Mouse (Mus musculus): Measurements from ENCODE around the gene Usp32. TPM values are rescaled to one million over a fixed set of nuclear protein-coding genes. Genes with fewer than 3 reads are reported as not detected.

Usp32 gene
- total RNA-seq, 2 experiments from 2014 or later = 25.3 to 29.1 TPM

GRCm38 (mm10) chr11:85123267-85123992 is 16.5 kb downstream of the Usp32 start:
- no peak for DNase-seq

- DNase-seq = no peak
These were observed 17.9 kb downstream of the Usp32 start for GRCm38 (mm10) chr11:85122073-85122472.

GRCm38 (mm10) chr11:85117160-85117559 is 22.8 kb downstream of the Usp32 start:
- DNase-seq = no peak

DNA sequence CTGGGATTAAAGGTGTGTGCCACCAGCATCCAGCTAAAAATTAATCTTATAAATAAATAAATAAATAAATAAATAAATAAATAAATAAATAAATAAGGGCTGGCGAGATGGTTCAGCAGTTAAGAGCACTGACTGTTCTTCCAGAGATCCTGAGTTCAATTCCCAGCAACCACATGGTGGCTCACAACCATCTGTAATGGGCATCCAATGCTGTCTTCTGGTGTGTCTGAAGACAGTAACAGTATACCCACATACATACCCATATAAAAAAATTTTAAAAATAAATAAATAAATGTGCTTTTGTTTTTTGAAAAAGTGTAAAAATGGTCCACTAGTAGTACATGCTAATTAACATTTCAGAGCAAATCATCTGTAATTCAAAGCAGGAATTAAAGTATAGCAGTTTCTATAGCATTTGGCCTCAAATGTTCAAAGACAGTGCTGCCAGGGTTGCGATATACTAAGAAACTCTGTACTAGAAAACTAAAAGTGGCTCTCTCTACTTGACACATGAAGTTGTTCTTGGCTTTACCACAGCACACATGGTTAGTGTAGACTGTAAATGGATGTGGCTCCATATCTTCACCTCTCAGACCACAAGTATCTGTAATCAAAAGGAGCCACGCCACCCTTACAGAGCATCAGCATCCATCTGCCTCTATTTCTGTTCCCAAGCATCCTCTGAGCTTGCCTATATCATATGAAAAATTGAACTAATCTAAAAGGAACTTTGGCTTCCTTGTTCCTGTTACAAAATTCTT is 23.7 kb downstream of the Usp32 start:
- no peak for DNase-seq

- no peak for DNase-seq
These were observed 30.0 kb downstream of the Usp32 start for GRCm38 (mm10) chr11:85109957-85110356.

DNA sequence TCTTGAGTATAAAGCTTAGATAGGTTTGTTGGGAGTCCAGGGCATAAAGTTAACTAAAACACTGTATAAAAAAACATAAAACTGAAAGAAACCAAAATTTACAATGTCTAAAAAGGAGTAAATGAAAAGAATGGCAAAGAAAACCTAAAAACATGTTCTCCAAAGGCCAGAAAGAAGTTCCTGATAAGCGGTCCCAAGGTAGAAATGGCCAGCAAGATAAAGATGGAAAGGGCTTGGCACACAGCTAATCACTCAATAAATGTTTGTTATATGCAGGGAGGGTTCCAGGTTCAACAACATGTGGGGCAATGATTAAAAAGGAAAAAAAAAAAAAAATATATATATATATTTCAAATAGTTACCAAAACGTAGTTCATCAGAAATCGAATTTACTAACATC is 32.7 kb downstream of the Usp32 start:
- DNase-seq = no peak

- DNase-seq = no peak
These were observed 34.1 kb downstream of the Usp32 start for GRCm38 (mm10) chr11:85105836-85106235.

- no peak for DNase-seq
These were observed 36.2 kb downstream of the Usp32 start for GRCm38 (mm10) chr11:85103763-85104162.

DNA sequence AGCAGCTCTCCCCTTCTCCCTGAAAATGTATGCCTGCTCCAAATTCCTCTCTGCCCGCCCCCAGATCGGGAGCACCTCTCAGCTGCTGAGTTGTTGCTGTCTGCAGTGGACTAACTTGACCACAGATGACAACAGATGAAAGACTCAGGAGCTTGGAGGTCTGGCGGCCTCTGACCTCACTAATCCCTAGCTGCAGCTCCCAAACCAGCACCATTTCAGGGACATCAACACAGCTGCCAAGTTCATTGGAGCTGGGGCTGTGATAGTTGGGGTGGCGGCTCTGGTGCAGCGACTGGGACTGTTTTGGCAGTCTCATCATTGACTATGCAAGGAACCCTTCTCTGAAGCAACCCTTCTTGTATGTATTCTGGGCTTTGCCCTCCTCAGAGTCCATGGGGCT is 44.8 kb downstream of the Usp32 start:
- peak; percentile 32 for DNase-seq

GRCm38 (mm10) chr11:85086253-85086652 is 53.7 kb downstream of the Usp32 start:
- no peak for DNase-seq

DNA sequence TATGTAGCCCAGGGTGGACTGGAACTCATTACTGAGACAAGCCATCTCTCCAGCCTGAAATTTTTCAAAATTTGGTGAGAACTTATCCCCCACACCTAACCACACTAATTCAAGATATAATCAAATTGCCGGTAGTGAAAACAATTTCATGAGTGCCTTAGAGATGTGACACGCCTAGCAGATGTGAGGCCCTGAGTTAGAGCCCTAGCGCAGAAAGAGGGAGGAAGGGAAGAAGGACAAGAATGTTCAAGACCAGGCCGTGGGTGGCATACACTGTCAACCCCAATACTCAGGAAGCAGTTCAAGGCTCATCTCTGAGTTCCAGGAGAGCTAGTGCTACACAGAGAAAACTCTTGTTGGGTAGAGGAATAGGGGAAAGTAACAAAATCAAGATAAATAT is 72.1 kb downstream of the Usp32 start:
- DNase-seq = no peak

DNA sequence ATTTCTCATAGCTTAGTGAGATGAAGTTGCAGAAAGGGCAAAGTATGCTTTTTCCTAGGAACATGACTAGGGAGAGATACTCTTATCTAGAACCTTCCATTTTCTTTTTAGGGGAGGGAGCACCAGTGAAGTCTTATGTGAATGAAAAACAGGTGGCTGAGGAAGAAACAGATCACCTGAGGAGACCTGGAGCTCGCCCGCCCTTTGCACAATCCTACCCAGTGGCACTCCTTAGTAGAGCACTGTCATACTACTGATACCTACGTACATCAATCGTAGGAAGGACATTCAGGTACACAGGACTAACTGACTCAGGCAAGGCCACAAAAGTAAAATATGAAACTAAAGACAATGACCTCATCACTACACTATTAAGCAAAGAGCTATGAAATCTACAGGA is 81.4 kb downstream of the Usp32 start:
- DNase-seq = no peak

- DNase-seq = no peak
These were observed 82.4 kb downstream of the Usp32 start for GRCm38 (mm10) chr11:85057544-85057943.

DNA sequence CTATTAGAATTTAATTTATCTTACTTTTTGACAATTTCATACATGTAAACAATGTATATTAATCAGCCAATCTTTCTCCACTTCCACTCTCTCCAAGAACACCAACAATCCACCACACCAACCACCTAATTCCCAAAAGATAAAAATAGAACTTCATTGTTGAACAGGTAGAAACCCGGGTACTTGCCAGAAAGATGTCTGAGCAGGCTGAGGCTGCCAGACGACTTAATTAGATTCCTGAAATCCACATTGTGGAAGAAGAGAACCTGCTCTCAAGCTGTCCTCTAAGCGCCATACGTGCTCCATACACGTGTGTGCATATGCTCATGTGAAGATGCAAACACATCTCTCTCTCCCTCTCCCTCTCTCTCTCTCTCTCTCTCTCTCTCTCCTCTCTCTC is 83.1 kb downstream of the Usp32 start:
- no peak for DNase-seq

DNA sequence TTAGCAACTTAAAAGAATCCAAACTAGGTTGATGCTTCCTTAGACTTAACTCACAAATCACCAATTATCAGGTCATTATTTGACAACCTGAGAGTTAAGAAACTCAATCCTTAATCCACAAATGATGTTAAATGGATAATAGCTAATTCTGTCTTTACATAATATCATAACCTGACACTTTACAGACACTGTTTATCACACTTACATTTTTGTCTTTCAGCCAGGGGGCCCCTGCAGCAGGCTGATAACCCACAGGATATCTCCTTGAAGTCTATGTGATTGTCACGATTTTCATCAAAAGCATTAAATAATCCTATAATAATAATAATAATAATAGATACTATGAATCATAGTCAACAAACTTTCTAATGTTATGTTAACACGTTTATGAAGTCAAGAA is 84.4 kb downstream of the Usp32 start:
- no peak for DNase-seq

DNA sequence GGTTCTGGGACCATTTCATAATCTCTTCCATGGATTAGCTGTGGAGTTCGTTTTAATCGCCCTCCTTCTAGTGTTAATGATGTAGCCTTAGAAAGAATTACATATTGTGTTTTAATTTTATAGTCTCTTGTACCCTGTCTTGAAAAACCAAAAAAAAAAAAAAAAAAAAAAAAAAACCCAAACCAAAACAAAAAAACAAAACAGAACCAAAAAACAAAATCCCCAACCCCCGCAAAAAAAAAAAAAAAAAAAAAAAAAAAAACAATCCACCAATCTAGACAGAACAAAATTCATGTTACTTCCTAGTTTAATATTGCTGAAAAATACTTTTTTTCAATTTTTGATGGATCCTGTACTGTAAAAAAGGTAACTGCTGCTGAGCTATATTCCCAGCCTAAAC is 100.7 kb downstream of the Usp32 start:
- no peak for DNase-seq

DNA sequence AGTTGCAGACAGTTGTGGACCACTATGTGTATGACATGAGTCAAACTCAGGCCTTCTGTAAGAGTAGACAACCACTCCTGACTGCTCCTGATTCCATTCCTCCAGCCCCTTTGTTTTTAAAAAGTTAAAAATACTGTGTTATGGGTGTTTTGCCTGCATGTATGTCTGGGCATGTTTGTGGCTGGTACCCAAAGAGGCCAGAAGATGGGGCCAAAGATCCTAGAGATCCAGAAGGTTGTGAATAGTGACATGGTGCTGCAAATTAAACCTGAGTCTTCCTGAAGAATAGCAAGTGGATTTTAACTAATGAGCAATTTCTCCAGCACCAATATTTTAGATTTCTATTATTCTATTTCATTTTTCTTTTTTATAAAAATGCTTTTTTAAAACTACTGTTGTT is 126.8 kb downstream of the Usp32 start:
- DNase-seq = no peak

GRCm38 (mm10) chr11:85003566-85003965 is 136.4 kb downstream of the Usp32 start:
- DNase-seq = no peak

DNA sequence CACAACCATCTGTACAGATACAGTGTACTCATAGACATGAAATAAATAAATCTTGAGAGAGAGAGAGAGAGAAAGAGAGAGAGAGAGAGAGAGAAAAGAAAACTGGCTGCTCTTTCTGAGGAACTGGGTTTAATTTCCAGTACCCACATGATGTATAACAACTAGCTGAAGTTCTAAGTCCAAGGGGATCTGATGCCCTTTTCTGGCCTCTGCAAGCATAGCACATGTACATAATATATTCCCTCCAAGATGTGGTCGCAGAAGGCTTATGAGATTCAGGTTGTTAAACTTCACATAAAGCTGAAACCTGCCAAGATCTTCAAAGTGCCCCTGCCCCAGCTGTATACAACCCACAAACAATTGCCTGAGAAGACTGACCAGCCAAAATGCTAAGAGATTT is 144.7 kb downstream of the Usp32 start:
- no peak for DNase-seq

DNA sequence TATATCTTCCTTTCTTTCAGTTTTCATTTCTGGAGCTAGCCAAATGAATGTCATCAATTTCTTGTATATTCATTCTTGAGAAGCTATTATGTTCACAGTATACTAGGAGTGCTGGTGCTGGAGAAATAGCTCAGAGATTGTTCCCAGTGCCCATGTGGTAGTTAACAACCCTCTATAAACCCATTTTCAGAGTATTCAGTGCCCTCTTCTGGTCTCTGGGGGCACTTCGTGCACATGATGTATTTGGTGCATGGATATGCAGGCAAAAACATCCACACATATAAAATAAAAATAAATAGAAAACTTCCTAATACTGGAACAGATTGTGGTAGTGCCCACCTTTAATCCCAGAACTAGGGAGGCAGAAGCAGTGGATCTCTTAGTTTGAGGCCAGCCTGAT is 147.0 kb downstream of the Usp32 start:
- DNase-seq = no peak

DNA sequence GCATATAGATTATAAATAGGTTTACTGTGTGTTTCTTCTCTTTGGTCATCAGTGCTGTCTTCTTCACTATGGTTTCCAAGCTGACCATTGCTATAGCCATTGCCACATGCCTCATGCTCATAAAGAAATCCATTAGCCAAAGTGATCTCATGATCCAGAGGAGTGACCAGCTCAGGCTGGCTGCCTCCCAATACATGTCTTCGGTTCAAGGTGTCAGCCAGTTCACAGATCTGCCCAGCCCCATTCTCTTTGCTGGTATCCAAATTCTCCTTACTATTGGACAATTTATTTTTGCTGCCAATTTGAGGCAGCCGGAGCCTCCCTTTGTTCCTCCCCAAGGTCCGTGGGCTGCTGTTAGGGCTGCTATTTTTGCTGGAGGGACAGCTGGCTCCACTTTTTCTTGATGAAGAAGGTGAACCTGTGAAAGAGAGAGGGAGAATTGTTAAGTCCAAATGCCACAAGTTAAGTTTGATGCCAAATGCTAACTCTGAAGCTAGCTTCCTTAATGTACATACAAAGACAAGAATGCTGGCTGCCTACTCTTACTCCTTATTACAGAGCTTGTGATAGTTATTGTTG is 151.5 kb downstream of the Usp32 start:
- DNase-seq = no peak

- DNase-seq = no peak
These were observed 154.5 kb downstream of the Usp32 start for GRCm38 (mm10) chr11:84985421-84985820.

DNA sequence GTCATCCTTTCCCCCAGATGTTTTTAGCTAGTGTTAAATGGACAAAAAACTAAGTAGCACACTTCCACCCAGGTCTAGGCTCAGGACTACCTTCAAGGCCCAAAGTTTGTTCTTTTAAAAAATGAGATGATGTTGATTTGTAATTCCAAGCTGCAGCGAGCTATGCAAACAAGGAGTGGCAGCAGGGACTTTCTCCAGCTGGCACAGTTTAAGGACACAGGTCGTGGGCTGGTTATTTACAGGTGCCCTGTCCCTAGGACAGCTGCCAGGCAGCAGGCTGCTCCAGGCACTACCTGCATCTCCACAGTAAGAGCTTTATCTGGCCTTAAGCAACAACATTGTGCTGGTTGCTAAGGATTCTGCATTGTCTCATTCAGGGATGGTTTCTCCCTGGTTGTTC is 159.3 kb downstream of the Usp32 start:
- DNase-seq = no peak

DNA sequence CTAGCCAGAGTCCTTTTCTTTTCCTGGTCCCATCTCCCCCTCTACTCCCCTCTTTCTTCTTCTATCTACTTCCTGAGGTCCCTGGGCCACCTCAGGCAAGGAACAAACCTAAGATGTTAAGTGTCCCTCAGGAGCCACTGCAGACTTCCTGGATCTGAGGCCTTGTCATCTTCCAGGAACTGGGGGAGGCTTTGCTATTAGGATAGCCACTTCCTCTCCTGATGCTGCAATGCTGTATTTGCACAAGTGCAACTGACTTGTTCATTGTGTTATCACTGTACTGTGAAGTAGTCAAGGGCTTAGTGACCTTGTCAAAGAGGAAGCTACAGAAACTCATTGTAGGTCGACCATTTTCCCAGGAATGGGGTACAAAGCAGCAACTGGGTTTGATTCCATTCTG is 160.6 kb downstream of the Usp32 start:
- DNase-seq = no peak

All from adrenal gland, postnatal 10 days (tissue).